Mouse (Mus musculus) brown adipose tissue, adult 24 weeks (tissue): Measurements from ENCODE around the gene Slc4a3. TPM values are rescaled to one million over a fixed set of nuclear protein-coding genes. Genes with fewer than 3 reads are reported as not detected.

Source experiments
- H3K27ac ChIP-seq: fragments of 200-500 bp; replicated peaks from 2 replicates; pipeline ENCODE4 v1.5.1; 2012; ENCODE audit warnings: low read depth, mild to moderate bottlenecking, low read length
- H3K4me1 ChIP-seq: fragments of 200-500 bp; 2 replicates; pipeline ENCODE4 v1.6.1; 2012; ENCODE audit warnings: low read length, mixed read lengths; ENCODE audit not compliant: control insufficient read depth, insufficient read depth, insufficient read length
- H3K4me3 ChIP-seq: fragments of 200-500 bp; 2 replicates; pipeline ENCODE4 v1.5.1; 2012; ENCODE audit warnings: low read depth, mild to moderate bottlenecking, low read length, moderate library complexity; ENCODE audit not compliant: insufficient read depth
- polyA plus RNA-seq: library from polyadenylated mRNA; stranded (reverse); fragments of >200 nt; gene quantifications from 2 replicates; pipeline ENCODE4 v1.2.4, GENCODE M21; 2012; ENCODE audit not compliant: missing spikeins, insufficient read depth, insufficient read length

Slc4a3 gene
- polyA plus RNA-seq, 1 experiment = 2.3 TPM

DNA sequence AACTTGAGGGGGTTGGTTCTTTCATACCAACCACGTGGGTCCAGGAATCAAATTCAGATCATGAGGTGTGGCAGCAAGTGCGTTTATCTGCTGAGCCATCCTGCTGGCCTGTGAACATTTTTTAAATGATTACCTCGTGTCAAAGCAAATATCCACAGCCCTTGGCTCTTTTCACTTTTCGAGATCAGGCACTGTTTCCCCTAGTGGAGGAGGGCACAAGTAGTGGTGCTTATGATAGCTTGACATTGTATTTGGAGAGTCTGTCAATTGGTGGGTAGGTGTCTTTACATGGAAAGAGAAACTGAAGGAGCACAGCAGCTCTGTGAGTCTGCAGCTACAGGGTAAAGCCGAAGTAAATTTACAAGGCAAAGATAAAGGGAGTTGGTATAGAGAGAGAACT, 18.9 kb downstream of the Slc4a3 start:
- no peak overlapping the region for H3K27ac ChIP-seq
- H3K4me3 ChIP-seq = no peak overlapping the region
- H3K4me1 ChIP-seq = no peaks in the 10 kb centered on the region

- Histone ChIP-seq H3K4me1 (no peaks in the 10 kb centered on the region), H3K4me3 (no peak overlapping the region), H3K27ac (no peak overlapping the region)
Observed at GRCm38 (mm10) chr1:75565616-75566015, 19.6 kb downstream of the Slc4a3 start.

GRCm38 (mm10) chr1:75570403-75570802, 24.3 kb downstream of the Slc4a3 start:
- no peak overlapping the region for H3K27ac ChIP-seq
- H3K4me1 ChIP-seq = no peaks in the 10 kb centered on the region
- H3K4me3 ChIP-seq = no peak overlapping the region

DNA sequence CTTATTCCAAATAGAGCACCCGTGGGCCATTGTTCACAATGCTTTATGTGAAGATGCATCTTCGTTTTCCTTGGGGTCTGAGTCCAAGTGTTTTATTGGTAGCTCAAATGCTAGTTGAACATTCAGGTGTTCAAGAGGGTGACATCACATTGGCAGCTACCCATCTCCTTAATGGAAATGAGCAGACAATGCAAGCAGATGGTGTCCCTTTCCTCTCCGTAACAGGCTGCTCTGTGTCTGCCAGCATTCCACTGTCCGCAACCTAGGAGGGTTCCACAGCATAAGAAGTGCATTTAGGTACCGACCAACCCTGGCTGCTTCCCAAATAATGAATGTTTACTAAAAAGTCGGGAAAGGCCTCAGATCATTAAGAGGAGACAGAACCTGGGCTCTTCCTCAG, 26.7 kb downstream of the Slc4a3 start:
- Histone ChIP-seq H3K4me3 (no peak overlapping the region), H3K4me1 (no peaks in the 10 kb centered on the region), H3K27ac (no peak overlapping the region)

GRCm38 (mm10) chr1:75573715-75574114, 27.6 kb downstream of the Slc4a3 start:
- H3K4me3 ChIP-seq = no peak overlapping the region

GRCm38 (mm10) chr1:75574476-75575310, 28.6 kb downstream of the Slc4a3 start:
- H3K4me1 ChIP-seq = no peaks in the 10 kb centered on the region
- no peak overlapping the region for H3K27ac ChIP-seq

More at GRCm38 (mm10) chr1:75573715-75574114, 27.6 kb downstream of the Slc4a3 start:
- Histone ChIP-seq H3K4me1 (no peaks in the 10 kb centered on the region), H3K27ac (no peak overlapping the region)

GRCm38 (mm10) chr1:75581936-75582624, 36.0 kb downstream of the Slc4a3 start:
- no peaks in the 10 kb centered on the region for H3K4me1 ChIP-seq
- no peak overlapping the region for H3K4me3 ChIP-seq
- no peak overlapping the region for H3K27ac ChIP-seq

More at GRCm38 (mm10) chr1:75574476-75575310, 28.6 kb downstream of the Slc4a3 start:
- H3K4me3 ChIP-seq = no peak overlapping the region

GRCm38 (mm10) chr1:75582625-75582956, 36.5 kb downstream of the Slc4a3 start:
- H3K27ac ChIP-seq = no peak overlapping the region
- no peaks in the 10 kb centered on the region for H3K4me1 ChIP-seq
- H3K4me3 ChIP-seq = no peak overlapping the region

GRCm38 (mm10) chr1:75583034-75583433, 37.0 kb downstream of the Slc4a3 start:
- no peak overlapping the region for H3K27ac ChIP-seq
- no peak overlapping the region for H3K4me3 ChIP-seq
- no peaks in the 10 kb centered on the region for H3K4me1 ChIP-seq

GRCm38 (mm10) chr1:75586791-75587190, 40.7 kb downstream of the Slc4a3 start:
- no peak overlapping the region for H3K4me3 ChIP-seq
- no peaks in the 10 kb centered on the region for H3K4me1 ChIP-seq
- H3K27ac ChIP-seq = no peak overlapping the region

DNA sequence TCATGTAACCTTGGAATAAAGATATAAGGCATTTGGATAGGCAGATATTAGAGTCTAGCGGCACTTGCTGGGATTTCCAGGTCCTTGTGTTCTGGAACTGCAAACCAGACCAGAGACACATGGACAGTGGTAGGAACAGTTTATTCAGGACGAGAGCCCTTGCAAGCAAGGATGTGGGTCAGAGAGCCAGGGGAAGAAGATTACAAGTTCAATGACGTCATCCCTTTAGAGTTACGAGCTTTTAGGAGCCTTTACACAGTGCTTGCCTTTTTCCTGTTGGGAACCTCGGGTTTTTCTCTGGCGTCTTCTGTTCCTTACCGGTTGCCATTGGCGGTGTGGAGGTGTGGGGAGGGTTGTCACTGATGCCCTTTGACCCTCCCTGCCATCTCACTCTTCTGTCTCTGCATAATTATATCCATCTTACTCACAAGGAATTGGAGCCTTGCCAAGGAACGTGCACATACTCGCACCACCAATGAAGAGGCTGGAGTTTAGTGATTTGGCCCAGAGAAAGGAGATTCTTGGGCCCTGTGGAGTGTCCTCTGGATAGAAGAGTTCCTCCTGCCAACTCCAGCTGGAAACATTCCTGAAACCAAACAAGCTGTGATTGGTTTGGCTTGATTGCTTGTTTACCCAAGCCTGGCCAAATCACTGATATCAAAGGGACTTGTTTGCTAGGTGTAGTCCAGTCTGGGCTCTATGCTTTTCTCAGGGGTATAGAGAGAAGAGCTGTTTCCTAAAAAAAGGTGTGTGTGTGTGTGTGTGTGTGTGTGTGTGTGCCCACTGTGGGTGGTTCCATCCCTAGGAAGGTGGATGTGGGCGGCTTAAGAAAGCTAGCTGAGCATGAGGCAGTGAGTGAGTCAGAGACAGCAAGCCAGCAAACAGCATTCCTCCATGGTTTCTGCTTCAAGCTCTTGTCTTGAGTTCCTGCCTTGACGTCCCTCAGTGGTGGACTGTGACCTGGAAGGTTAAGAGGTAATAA, 42.0 kb downstream of the Slc4a3 start:
- Histone ChIP-seq H3K4me3 (no peak overlapping the region), H3K4me1 (no peaks in the 10 kb centered on the region), H3K27ac (no peak overlapping the region)

- no peaks in the 10 kb centered on the region for H3K4me1 ChIP-seq
- no peak overlapping the region for H3K27ac ChIP-seq
- H3K4me3 ChIP-seq = no peak overlapping the region
Observed at GRCm38 (mm10) chr1:75588874-75589273, 42.8 kb downstream of the Slc4a3 start.

DNA sequence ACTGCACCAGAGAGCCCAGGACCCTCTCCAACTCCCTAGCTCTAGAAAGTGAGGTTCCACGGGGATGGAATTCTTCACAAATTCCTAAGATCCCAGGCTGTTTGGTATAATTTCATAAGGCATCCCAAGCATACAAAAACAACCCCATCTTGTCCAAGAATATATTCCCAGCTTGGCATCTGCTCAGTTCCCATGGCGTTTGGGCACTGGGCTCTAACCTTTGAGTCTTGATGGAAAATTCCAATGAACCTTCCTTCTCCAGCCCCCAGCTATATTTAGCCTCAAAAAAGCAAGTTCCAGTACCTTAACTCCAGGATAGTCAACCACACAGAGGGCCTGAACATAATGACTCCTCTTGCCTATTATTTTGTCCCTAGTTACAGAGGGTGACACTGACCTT, 43.9 kb downstream of the Slc4a3 start:
- Histone ChIP-seq H3K4me1 (no peaks in the 10 kb centered on the region), H3K4me3 (no peak overlapping the region), H3K27ac (no peak overlapping the region)

DNA sequence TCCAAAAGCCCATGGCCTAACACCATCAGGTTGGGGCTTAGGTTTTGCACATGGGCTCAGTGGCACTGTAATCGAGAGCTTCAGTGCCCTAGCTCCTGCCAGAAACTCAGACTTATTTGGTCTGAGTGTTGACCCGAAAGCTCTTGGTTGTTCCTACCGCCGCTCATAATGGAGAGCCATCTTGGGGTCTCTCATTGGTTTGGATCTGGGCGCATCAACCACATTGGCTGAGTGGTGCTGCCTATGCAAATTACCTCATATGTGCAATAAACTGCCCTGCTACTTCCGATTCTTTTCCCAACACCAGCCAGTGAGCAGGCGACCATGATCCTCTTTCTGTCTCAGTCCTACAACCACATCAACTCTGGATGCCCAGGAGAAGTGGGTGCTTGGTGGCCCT, 47.9 kb downstream of the Slc4a3 start:
- no peak overlapping the region for H3K27ac ChIP-seq
- H3K4me1 ChIP-seq = no peaks in the 10 kb centered on the region
- H3K4me3 ChIP-seq = no peak overlapping the region

DNA sequence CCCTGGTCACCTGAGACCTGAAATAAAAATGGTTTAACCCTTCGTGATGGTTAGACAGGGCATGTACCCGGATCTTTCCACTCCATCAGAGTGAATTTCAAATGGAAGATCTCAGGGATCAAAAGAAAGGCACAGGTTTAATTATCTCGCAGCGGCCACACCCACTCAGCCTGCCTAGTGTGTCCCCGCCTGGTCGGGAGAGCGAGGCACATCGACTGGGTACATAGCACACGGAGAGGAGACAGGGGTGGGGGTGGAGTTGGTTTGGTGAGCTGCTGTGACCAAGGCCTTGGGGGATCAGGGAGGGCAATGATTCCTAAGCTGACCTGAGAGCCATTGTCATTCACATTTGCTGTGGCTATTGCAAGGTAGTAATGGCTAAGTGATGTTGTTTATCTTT, 48.8 kb downstream of the Slc4a3 start:
- Histone ChIP-seq H3K27ac (no peak overlapping the region), H3K4me1 (no peaks in the 10 kb centered on the region), H3K4me3 (no peak overlapping the region)
